9 mouse cellular contexts compared by ENCODE assay signal in genomic region chr1:181852466-181852865, GRCm38 (mm10). TPM values are rescaled to one million over a fixed set of nuclear protein-coding genes. Genes with fewer than 3 reads are reported as not detected.
DNase-seq lines count a peak whose midpoint lies in the region; ATAC-seq and TF ChIP-seq lines count a peak whose summit lies in the region.
"Had no signal": no experiment of that assay in that cellular context is flagged by ENCODE, and none has a peak within 500 bp of the region (broad histone marks: within the 10 kb centered on the region; RNA-seq: fewer than 3 reads in every experiment).

No protein-coding gene starts in this region.

- H3K9me3 ChIP-seq in midbrain, embryonic 13.5 days: no peaks in the 10 kb centered on the region
- H3K9me3 ChIP-seq: neural tube, embryonic 13.5 days had no signal

- TF ChIP-seq POLR2A in bone marrow macrophage, adult 2 months (IDR thresholded peaks at IDR 0.05; ENCODE audit: borderline replicate concordance, low read depth, low read length): no peak

- 0 out of 2 replicates have a peak, but pooled peaks cover 2% of the 10 kb centered on the region for H3K27me3 ChIP-seq in midbrain, embryonic 13.5 days

- TF ChIP-seq CTCF in bone marrow macrophage, adult 2 months (IDR thresholded peaks at IDR 0.05; ENCODE audit: low read depth, low read length): no peak
- TF ChIP-seq CTCF in left cerebral cortex, adult 2 months (IDR thresholded peaks at IDR 0.05): no peak

- H3K27ac ChIP-seq in bone marrow macrophage, adult 2 months (ENCODE audit: insufficient read depth, low read depth, low read length): peak overlapping the region; percentile 45; the same call in 1 of the 2 replicates
- no peak overlapping the region for H3K27ac ChIP-seq in left cerebral cortex, adult 2 months
- no peak overlapping the region for H3K27ac ChIP-seq in midbrain, embryonic 13.5 days
- H3K27ac ChIP-seq: neural tube, embryonic 13.5 days had no signal

- no peaks in the 10 kb centered on the region for H3K36me3 ChIP-seq in midbrain, embryonic 13.5 days
- H3K36me3 ChIP-seq: neural tube, embryonic 13.5 days had no signal

- ATAC-seq in CD4-positive, CD25-positive, alpha-beta regulatory T cell, adult 4 months: peak; percentile 60
- ATAC-seq in midbrain, embryonic 13.5 days: no peak

- intact Hi-C loops in left cerebral cortex, adult 2 months (cut with DNase I): no loop called here

- peaks cover 15% of the 10 kb centered on the region for H3K4me1 ChIP-seq in bone marrow macrophage, adult 2 months (ENCODE audit: control insufficient read depth, insufficient read depth, low read length)
- H3K4me1 ChIP-seq in midbrain, embryonic 13.5 days (replicated peaks): peaks cover 6% of the 10 kb centered on the region; the same call in 1 of the 2 replicates

- WGBS in midbrain, embryonic 13.5 days: 50% methylated on average over 13 of the region's 13 CpGs

- peak; percentile 28 for DNase-seq in kidney, adult 18-20 months
- DNase-seq in lung, postnatal 10 days: peak; percentile 44
- DNase-seq in embryo, embryonic 11 days: no peak
- DNase-seq in left cerebral cortex, adult 2 months (ENCODE audit: extremely low spot score in 1 of 2, low spot score in 2 of 2): no peak
- DNase-seq in layer of hippocampus, adult 11-12 months (ENCODE audit: low spot score): no peak

- no peak overlapping the region for H3K9ac ChIP-seq in midbrain, embryonic 13.5 days (replicated peaks)
- H3K9ac ChIP-seq: neural tube, embryonic 13.5 days had no signal

- peak overlapping the region; percentile 70 for H3K4me3 ChIP-seq in bone marrow macrophage, adult 2 months (ENCODE audit: insufficient read depth, low read length)
- no peak overlapping the region for H3K4me3 ChIP-seq in left cerebral cortex, adult 2 months
- no peak overlapping the region for H3K4me3 ChIP-seq in midbrain, embryonic 13.5 days (replicated peaks)
- H3K4me3 ChIP-seq: neural tube, embryonic 13.5 days had no signal

- H3K4me2 ChIP-seq in midbrain, embryonic 13.5 days (replicated peaks): no peak overlapping the region

RNA-seq across cellular contexts. Expression of gene Lbr, which starts 9.6 kb away (rescaled TPM):
- polyA plus RNA-seq in CD4-positive, CD25-positive, alpha-beta regulatory T cell, adult 4 months (2017; shearing (Covaris generic)): 100 to 1,000 TPM; 319 to 341 TPM
- 52.1 and 54.3 TPM in 2 replicates for polyA plus RNA-seq in bone marrow macrophage, adult 2 months (2012; ENCODE audit: insufficient read depth, insufficient read length, missing spikeins)
- 10 to 100 TPM; 12.6 to 15.9 TPM for total RNA-seq in left cerebral cortex, adult 2 months (2021)
- 56.6 and 61.0 TPM in 2 replicates for polyA plus RNA-seq in midbrain, embryonic 13.5 days (2015; fragmentation: Nextera tagmentation; extraction: Ambion mirVana)

Comparison
In these comparisons a context has a peak if more than half of its experiments do, and no peak if none do; other contexts are left out.
1. DNase-seq: peak in kidney, adult 18-20 months (single experiment) and lung, postnatal 10 days (single experiment); none in embryo, embryonic 11 days (single experiment), left cerebral cortex, adult 2 months (0 of 2) and layer of hippocampus, adult 11-12 months (single experiment).